Mouse (Mus musculus): Measurements from ENCODE around the gene Galnt10. TPM values are rescaled to one million over a fixed set of nuclear protein-coding genes. Genes with fewer than 3 reads are reported as not detected.

Galnt10 gene
- polyA plus RNA-seq, 1 experiment, result 7.8 TPM

DNA sequence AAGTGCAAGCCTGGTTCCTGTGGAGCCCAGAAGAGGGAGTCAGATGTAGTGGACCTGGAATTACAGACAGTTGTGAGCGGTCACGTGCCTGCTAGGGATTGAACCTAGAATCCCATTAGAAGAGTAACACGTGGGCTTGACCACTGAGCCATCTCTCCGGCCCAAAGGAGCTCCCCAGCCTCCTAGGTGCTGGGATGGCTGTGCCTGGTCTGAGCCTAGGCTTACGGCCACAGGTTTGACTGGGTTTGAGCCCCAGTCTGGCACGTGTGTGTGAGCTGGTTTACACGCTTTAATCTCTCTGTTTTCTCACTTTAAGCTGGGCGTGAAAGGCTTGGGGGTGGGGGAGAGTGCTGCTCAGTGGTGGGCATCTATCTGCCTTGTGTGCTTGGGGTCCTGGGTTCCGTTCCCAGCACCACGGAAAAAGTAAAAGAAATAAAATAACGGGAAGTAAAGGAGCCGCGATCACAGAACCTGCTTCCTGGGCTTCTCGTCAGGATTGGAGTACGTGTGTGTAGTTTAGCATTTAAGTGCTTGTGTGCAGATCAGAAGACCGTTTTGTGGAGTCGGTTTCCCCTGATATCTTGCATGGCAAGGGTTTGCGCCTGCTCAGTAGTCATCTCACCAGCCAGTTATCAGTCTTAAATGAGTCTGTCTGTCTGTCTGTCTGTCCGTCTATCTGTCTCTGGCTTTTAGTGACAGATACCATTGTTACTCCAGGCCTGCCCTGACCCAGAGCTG lies 16.4 kb downstream of the Galnt10 start:
- no peak for TF ChIP-seq GATA1 (IDR thresholded peaks at IDR 0.05; ENCODE audit: low read length)
- no peak for TF ChIP-seq TAL1 (IDR thresholded peaks at IDR 0.05; ENCODE audit: low read length)
- Histone ChIP-seq H3K9me3 (ENCODE audit: control insufficient read depth, low read length) (0 out of 2 replicates have a peak, but pooled peaks cover 5% of the 10 kb centered on the region), H3K4me3 (replicated peaks) (no peak overlapping the region), H3K36me3 (ENCODE audit: control insufficient read depth) (peaks cover 78% of the 10 kb centered on the region), H3K27me3 (ENCODE audit: control insufficient read depth) (no peaks in the 10 kb centered on the region), H3K4me1 (ENCODE audit: control insufficient read depth) (peaks cover 85% of the 10 kb centered on the region)

DNA sequence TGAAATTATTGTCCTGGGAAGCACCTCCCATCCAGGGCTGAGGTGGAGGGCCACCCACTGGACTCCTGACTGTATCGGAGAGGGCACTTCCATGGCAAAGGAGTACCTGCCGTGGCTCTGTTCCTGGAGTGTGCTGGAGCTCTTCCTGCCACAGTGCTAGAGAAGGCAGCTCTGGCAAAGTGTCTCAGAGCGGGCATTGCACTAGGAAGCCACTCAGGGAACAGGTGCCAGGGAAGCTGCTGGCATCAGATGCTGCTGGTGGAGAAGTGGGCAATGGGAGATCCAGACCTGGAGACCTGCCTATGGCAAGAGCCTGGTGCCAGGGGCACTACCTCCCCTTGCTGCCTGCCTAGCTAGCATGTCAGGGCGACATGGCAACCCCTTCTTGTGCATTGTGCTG lies 17.0 kb downstream of the Galnt10 start:
- no peak for TF ChIP-seq GATA1 (IDR thresholded peaks at IDR 0.05; ENCODE audit: low read length)
- TF ChIP-seq TAL1 (IDR thresholded peaks at IDR 0.05; ENCODE audit: low read length), result no peak
- H3K4me1 ChIP-seq (ENCODE audit: control insufficient read depth), result peaks cover 80% of the 10 kb centered on the region

DNA sequence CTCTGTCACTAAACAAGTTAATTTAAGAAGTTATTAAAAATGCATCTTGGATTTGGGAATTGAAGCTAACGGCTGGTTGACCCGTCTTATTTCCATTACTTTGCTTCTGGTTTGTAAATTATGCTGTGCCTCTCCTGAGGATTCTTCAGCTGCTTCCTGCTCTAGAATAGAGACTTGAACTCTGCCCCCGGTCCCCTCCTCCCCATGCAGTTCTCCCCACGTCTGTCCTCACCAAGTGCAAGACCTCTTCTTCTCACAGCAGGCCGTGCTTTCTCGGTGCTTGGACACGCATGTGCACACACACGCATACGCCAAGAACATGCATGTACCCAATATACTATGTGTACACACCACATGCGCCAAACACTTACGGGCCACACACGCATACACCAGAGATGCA lies 18.0 kb downstream of the Galnt10 start:
- H3K36me3 ChIP-seq (ENCODE audit: control insufficient read depth), result peaks cover 73% of the 10 kb centered on the region
- no peak overlapping the region for H3K4me3 ChIP-seq (replicated peaks)
- peaks cover 69% of the 10 kb centered on the region for H3K4me1 ChIP-seq (ENCODE audit: control insufficient read depth)
- H3K27me3 ChIP-seq (ENCODE audit: control insufficient read depth), result no peaks in the 10 kb centered on the region
- TF ChIP-seq GATA1 (IDR thresholded peaks at IDR 0.05; ENCODE audit: low read length), result no peak
- no peak for TF ChIP-seq TAL1 (IDR thresholded peaks at IDR 0.05; ENCODE audit: low read length)
- H3K9me3 ChIP-seq (ENCODE audit: control insufficient read depth, low read length), result 0 out of 2 replicates have a peak, but pooled peaks cover 5% of the 10 kb centered on the region

More for the DNA sequence above, 17.0 kb downstream of the Galnt10 start:
- no peak overlapping the region for H3K4me3 ChIP-seq (replicated peaks)
- H3K36me3 ChIP-seq (ENCODE audit: control insufficient read depth), result peaks cover 77% of the 10 kb centered on the region
- H3K27me3 ChIP-seq (ENCODE audit: control insufficient read depth), result no peaks in the 10 kb centered on the region
- H3K9me3 ChIP-seq (ENCODE audit: control insufficient read depth, low read length), result 0 out of 2 replicates have a peak, but pooled peaks cover 5% of the 10 kb centered on the region

DNA sequence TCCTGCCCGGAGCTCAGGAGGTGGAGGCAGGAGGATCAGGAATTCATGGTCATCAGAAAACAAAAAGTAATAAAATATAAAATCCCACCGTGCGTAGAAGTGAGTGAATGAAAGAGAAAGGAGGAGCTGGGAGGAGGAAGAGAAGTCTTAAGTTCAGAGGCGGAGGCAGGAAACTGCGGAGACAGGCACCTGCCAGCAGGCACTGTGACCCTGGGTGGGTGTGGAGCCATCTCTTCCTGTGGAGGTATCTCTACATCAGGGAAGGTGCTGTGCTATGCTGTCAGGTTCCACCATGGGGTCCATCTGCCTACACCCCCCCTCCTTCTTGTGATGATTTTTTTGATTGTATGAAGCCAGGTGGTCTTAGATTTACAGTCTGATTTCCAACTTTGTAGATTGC lies 19.5 kb downstream of the Galnt10 start:
- Histone ChIP-seq H3K4me1 (ENCODE audit: control insufficient read depth) (peaks cover 64% of the 10 kb centered on the region), H3K9me3 (ENCODE audit: control insufficient read depth, low read length) (0 out of 2 replicates have a peak, but pooled peaks cover 2% of the 10 kb centered on the region), H3K27me3 (ENCODE audit: control insufficient read depth) (no peaks in the 10 kb centered on the region), H3K4me3 (replicated peaks) (no peak overlapping the region), H3K36me3 (ENCODE audit: control insufficient read depth) (peaks cover 71% of the 10 kb centered on the region)
- no peak for TF ChIP-seq TAL1 (IDR thresholded peaks at IDR 0.05; ENCODE audit: low read length)
- TF ChIP-seq GATA1 (IDR thresholded peaks at IDR 0.05; ENCODE audit: low read length), result no peak

DNA sequence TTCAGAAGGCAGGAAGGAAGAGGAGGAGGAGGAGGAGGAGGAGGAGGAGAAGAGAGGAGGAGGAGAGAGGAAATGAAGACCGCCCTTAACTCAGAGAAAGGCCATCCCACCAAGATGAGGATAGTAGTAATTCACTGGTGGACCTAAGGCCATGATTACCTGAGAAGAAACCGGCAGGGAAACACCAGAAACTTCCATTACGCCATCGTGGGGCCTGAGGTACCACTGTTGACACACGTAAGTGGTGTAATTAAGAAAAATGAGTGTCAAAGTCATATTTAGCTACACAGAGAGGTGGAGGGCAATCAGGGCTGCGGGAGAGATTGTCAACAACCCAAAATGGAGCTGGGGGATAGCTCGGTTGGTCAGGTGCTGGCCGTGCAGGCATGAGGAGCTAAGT lies 23.0 kb downstream of the Galnt10 start:
- H3K36me3 ChIP-seq (ENCODE audit: control insufficient read depth), result peaks cover 62% of the 10 kb centered on the region
- no peak overlapping the region for H3K4me3 ChIP-seq (replicated peaks)
- TF ChIP-seq GATA1 (IDR thresholded peaks at IDR 0.05; ENCODE audit: low read length) (no peak), TAL1 (IDR thresholded peaks at IDR 0.05; ENCODE audit: low read length) (no peak)
- H3K4me1 ChIP-seq (ENCODE audit: control insufficient read depth), result peaks cover 48% of the 10 kb centered on the region
- no peaks in the 10 kb centered on the region for H3K9me3 ChIP-seq (ENCODE audit: control insufficient read depth, low read length)
- H3K27me3 ChIP-seq (ENCODE audit: control insufficient read depth), result no peaks in the 10 kb centered on the region

DNA sequence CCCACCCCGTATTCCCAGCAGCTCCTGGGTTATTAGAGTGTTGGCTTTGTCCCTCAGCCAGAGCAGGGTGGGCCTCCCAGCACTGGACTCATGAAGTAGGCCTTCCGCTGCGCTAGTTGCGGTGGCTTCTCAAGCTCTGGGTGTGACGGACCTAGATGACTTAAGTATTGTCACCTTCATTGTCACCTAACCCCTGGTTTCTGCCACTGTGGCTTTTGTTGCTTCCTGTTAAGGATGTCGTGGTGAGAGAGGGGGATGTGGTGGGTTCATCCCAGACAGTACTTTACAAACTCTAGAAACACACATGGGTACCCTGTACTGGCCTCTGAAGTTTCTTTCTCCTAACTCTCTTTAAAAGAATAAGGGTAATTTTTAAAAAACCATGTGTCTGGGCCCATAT lies 24.3 kb downstream of the Galnt10 start:
- Histone ChIP-seq H3K4me3 (replicated peaks) (no peak overlapping the region), H3K27me3 (ENCODE audit: control insufficient read depth) (no peaks in the 10 kb centered on the region), H3K9me3 (ENCODE audit: control insufficient read depth, low read length) (no peaks in the 10 kb centered on the region), H3K36me3 (ENCODE audit: control insufficient read depth) (peaks cover 66% of the 10 kb centered on the region), H3K4me1 (ENCODE audit: control insufficient read depth) (peaks cover 43% of the 10 kb centered on the region)
- TF ChIP-seq TAL1 (IDR thresholded peaks at IDR 0.05; ENCODE audit: low read length), result no peak
- TF ChIP-seq GATA1 (IDR thresholded peaks at IDR 0.05; ENCODE audit: low read length), result no peak

DNA sequence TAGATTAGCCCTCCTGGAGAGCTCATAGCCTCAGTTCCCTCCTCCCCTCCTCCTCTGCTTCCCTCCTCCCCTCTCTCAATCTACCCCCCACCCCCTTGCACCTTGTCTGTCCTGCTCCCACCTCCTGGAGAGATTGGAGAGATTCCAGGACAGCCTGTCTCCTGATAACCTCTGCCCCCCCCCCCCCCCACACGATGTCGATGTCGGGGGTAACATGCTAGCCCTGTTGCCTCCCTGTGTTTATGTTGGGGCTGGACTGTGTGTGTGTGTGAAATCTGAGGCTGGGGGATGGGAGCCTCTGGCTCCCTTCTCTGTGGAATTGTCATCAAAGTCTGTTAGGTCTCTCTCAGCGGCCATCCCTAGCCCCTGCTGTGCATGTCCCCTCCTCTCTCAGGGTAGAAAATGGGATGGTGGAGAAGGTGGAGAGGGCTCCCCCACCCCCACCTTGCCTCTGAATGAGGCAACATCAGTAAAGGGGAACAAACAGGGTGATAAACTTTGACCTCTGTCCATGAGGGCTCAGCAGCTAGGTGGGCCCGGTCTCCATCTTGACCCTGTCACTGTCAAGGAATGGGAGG lies 26.0 kb downstream of the Galnt10 start:
- Histone ChIP-seq H3K4me1 (ENCODE audit: control insufficient read depth) (peaks cover 44% of the 10 kb centered on the region), H3K4me3 (replicated peaks) (no peak overlapping the region), H3K36me3 (ENCODE audit: control insufficient read depth) (peaks cover 71% of the 10 kb centered on the region), H3K9me3 (ENCODE audit: control insufficient read depth, low read length) (no peaks in the 10 kb centered on the region), H3K27me3 (ENCODE audit: control insufficient read depth) (no peaks in the 10 kb centered on the region)
- TF ChIP-seq TAL1 (IDR thresholded peaks at IDR 0.05; ENCODE audit: low read length), result no peak
- no peak for TF ChIP-seq GATA1 (IDR thresholded peaks at IDR 0.05; ENCODE audit: low read length)

DNA sequence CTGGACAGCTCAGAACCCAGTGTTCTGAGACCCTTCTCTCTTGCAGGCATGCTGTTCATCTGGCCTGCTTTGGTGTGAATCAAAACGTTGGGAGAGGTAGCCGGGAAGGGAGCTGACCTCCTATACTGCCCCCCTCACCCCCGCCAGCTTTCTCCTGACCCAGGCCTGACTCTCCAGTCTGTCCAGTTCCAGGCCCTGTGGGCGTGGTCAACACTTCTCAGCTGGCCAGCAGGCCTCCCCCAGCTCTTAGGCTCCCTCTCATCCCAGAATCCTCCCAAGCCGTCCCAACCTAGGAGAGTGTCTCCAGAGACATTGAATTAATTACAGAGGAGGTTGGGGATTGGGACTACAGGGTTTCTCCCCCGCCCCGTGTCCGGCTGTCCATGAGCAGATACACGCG lies 26.6 kb downstream of the Galnt10 start:
- H3K4me1 ChIP-seq (ENCODE audit: control insufficient read depth), result peaks cover 46% of the 10 kb centered on the region

DNA sequence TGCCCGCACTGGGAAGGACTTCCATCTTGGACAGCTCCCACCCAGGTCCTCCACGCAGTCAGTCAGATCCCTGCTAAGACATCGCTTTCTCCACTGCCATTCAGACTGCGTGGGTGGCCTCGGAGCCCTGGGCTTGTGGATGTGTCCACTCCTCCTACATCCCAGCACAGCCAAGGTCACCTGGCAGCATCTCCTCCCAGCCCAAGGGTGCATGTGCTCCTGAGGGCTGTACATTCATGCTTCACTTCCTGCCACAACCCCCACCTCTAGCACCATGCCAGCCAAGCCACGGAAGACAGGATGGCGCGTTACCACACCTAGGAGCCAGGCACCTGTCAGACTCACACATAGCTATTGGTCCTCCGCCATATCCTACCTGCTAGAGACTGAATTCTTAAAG lies 27.8 kb downstream of the Galnt10 start:
- peaks cover 73% of the 10 kb centered on the region for H3K36me3 ChIP-seq (ENCODE audit: control insufficient read depth)
- no peaks in the 10 kb centered on the region for H3K9me3 ChIP-seq (ENCODE audit: control insufficient read depth, low read length)
- no peaks in the 10 kb centered on the region for H3K27me3 ChIP-seq (ENCODE audit: control insufficient read depth)
- TF ChIP-seq TAL1 (IDR thresholded peaks at IDR 0.05; ENCODE audit: low read length) (no peak), GATA1 (IDR thresholded peaks at IDR 0.05; ENCODE audit: low read length) (no peak)
- peaks cover 50% of the 10 kb centered on the region for H3K4me1 ChIP-seq (ENCODE audit: control insufficient read depth)
- no peak overlapping the region for H3K4me3 ChIP-seq (replicated peaks)

More for the DNA sequence above, 26.6 kb downstream of the Galnt10 start:
- H3K9me3 ChIP-seq (ENCODE audit: control insufficient read depth, low read length), result no peaks in the 10 kb centered on the region
- H3K36me3 ChIP-seq (ENCODE audit: control insufficient read depth), result peaks cover 69% of the 10 kb centered on the region
- TF ChIP-seq TAL1 (IDR thresholded peaks at IDR 0.05; ENCODE audit: low read length) (no peak), GATA1 (IDR thresholded peaks at IDR 0.05; ENCODE audit: low read length) (no peak)
- H3K27me3 ChIP-seq (ENCODE audit: control insufficient read depth), result no peaks in the 10 kb centered on the region
- no peak overlapping the region for H3K4me3 ChIP-seq (replicated peaks)

Measured in erythroblast, embryonic 14.5 days (primary cell).